Mouse (Mus musculus): ENCODE results near the gene Kdsr.

DNA sequence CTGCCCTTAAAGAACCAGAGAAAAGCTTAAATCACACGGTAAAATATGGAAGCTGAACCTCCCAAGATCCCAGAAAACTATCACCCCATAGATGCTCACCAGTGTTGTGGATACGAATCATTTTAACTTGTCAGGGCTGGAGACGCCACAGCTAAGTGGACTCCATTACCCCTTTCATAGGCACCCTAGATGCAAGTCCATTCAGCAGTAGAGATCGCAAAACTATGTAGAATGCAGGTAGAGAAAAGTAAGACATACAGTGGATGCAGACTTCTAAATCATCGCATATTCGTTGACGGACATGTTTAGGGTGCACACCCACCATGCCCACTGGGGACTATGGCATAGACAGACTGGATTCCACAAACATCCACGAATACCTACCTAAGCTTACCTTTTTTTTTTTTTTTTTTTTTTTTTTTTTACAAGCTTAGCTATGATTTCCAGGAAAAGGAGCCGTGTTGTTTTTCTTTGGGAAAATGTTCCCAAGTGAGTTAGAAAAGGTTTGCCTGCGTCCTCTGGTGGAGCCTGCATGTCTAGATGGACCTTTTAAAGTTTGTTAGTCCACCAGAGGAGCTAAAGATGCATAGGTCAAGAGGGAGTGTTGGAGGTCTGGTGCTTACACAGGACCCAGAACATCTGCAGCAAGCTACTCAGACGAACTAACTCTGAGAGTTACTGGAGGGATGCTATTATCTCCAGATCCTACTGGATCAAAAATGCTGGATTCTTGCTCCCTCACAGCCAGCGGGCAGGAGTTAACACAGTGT, 48.0 kb downstream of the Kdsr start:
- TF ChIP-seq CTCF (IDR thresholded peaks at IDR 0.05; ENCODE audit: borderline replicate concordance, extremely low read depth, insufficient read depth, insufficient read length) (no peak), POLR2A (IDR thresholded peaks at IDR 0.05; ENCODE audit: borderline replicate concordance, extremely low read depth, insufficient read depth, insufficient read length, poor library complexity, severe bottlenecking) (no peak)
